Mouse (Mus musculus) 3134 (cell line): ENCODE data around the gene Crhr1.

Experiments
- DNase-seq: peaks from one replicate; pipeline ENCODE4 v3.0.0-alpha.2; 2011; ENCODE audit warnings: low spot score; ENCODE audit not compliant: insufficient read length; ENCODE audit errors: extremely low read depth

The Crhr1 gene

GRCm38 (mm10) chr11:104133442-104133983 is 858 bp downstream of the Crhr1 start:
- no peak for DNase-seq

DNA sequence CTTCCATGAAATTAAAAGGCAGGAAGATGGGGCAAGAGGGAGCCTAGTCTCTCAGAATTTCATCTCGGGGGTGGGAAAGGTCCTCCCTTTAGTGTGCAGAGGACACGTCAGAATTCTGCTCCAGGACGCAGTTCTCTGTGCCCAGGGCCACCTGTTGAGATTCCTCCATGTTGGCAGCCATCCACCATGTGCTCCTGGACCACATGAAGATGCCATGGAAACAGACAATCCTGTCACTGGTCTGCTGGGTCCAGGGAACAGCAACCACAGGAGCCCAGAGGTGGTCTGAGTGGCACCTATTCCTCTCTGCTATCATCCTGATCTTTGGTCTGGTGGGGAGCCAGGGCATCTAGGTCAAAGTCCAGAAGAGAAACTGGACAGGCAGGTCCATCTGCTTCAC is 6.3 kb downstream of the Crhr1 start:
- DNase-seq: no peak

DNA sequence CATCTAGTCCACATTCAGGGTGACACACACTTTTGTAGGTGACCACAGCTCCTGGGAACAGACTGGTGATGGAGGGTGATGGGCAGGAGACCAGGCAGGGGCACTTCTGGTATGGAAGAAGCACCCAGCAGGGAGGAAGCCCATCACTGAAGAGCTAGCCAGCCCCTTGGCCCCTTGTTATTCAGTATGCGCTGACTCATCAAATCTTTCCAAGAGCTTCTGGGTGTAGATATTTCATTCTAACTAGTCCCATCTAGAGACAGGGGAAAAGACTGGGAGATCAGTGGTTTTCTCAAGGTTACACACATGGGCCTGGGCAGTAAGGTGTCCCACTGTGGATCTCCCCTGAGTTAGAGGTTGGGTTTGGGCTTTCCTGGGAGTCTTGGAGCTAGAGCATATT is 12.3 kb downstream of the Crhr1 start:
- no peak for DNase-seq

DNA sequence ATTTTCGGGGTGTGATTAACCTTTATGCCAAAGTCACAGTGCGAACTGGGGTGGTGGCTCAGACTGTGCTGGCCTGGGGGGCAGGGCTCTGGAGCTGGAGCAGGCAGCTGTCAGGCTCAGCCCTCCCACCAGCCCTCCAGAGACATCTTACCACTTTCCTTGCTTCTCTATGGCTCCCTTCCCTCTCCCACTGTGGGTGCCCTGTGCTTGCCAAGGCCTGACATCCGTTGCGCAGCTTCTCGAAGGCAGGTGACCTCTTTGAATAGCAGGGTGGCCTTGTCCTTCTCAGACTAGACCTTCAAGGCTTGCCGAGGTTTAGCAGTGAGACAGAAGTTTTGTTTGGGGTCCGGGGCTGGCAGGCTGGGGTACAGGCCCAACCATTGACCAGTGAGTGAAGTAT is 16.1 kb downstream of the Crhr1 start:
- DNase-seq: no peak

DNA sequence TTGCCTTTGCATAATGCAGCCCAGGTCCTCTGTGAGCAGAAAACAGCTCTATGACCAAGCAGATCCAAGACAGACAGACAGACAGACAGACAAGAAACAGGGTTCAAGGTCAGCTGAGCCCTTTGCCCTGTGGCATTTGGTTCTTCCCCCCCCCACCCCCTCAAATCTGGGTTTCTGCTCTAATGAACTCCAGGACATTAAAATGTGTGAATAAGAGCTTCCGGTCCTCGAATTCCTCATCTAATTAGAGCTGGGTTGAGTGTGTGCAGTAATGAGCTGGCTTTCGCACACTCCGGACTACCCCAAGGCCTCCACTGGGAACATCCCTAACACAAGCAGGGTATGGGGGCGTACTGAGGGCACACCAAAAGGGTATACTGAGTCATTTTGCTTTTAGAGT is 18.3 kb downstream of the Crhr1 start:
- no peak for DNase-seq

GRCm38 (mm10) chr11:104154332-104154731 is 21.7 kb downstream of the Crhr1 start:
- DNase-seq: no peak

DNA sequence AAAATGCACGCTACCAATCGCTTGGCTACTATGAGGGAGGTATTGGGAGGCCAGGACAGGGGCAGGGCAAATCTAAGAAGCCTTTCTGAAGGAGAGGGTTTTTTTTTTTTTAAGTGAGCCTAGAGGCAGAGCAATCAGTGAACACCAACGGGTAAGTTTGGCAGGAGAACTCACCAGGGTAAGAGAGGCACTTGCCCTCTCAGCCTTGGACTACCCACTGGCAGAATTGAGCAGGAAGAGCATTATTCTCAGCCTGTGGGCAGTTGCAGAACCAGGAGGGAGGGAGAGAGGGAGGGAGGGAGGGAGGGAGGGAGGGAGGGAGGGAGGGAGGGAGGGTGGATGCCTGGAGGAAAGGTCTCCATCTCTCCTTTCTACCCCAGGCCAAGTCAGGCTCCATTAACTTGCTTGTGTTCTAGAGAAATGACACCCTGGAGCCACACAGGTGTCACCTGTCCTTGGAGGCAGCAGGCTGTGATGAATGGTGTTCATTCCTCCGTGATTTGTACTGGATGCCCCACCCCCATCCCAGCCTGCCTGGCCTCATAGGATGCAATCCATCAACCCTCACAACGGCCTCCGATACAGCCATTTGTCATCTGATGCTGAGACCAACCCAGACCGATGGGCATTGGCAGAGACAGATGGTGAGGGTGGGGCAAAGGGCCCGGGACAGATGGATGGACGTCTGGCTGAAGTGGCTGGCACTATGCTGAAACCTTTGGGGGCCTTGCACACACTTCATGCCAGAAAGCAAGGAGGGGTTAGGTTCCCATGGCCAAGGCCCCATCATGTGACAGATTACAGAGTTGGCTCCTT is 22.4 kb downstream of the Crhr1 start:
- DNase-seq: no peak

DNA sequence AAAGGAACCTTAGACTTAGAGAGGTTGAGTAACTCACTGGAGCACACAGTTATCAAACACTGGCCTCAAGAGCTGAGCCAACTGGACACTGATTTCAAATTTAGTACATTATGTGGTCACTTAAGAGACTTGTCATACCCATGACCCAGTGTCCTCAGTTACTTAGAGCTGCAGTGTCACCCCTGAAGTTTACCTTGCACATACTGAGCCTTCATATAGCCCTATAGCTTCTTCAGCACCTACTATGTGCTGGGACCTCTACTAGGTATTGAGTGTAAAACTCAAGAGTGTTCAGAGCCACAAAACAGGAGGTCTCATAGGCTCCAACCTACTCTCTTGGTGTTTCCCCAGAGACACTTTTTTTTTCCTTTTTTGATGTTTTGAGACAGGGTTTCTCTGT is 23.2 kb downstream of the Crhr1 start:
- DNase-seq: no peak

- no peak for DNase-seq
These were observed 23.7 kb downstream of the Crhr1 start for GRCm38 (mm10) chr11:104156391-104156790.

DNA sequence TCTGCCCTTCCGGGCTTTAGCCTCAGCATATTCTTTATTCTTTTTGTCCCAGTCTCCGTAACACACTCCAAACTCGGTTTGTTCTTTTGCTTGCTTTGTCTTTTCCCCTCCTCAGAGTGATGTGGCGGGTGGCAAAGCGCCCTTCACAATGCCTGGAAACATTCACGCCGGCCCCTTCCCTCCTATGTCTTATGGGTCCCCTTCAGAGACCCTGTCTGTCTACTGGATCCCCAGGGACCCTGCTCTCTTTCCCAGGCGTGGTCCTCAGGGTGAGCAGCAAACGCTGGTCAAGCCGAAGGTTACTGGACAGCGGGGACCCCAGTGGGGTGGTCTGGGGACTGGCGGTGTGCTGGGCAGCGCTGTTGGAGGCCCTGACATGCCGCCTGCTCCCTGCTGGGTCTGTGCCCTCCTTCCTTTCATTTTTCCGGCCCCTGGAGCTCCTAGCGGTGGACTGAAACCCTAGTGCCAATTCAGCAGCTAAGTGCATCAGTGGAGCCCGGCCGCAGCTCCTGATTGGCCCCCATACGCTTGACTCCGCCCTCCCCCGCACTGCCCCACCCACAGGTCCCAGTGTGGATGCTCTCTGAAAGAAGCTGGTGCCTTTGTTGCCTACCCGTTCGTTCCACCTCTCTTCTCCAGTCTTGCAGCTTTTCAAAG is 25.1 kb downstream of the Crhr1 start:
- DNase-seq: no peak

GRCm38 (mm10) chr11:104158260-104158907 is 25.7 kb downstream of the Crhr1 start:
- DNase-seq: no peak

- no peak for DNase-seq
These were observed 27.2 kb downstream of the Crhr1 start for GRCm38 (mm10) chr11:104159769-104160272.

GRCm38 (mm10) chr11:104161153-104161552 is 28.5 kb downstream of the Crhr1 start:
- no peak for DNase-seq

GRCm38 (mm10) chr11:104164257-104164656 is 31.6 kb downstream of the Crhr1 start:
- DNase-seq: no peak

DNA sequence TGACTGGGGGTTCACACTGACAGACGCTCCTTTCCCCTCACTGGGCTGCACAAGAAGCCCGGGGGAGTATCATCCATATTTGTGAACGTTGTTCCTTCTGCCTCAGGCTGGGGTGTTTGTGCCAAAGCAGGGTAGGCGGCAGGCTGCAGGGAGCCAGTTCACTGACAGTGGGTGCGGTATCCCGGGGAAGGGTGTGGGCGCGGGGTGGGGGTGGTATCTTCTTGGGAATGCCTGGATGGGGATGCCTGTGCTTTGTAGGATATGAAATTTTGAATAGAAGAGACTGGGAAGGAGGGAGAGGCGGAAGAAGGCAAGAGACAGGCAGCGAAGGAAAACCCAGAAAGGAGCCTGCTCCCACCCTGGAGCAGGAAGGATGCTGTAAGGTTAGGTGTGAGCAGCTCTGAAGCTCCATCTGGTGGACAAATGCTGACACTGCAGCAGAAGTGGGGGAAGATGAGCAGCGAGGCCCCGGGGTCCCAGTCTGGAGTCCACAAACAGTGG is 38.7 kb downstream of the Crhr1 start:
- DNase-seq: peak; percentile 25

DNA sequence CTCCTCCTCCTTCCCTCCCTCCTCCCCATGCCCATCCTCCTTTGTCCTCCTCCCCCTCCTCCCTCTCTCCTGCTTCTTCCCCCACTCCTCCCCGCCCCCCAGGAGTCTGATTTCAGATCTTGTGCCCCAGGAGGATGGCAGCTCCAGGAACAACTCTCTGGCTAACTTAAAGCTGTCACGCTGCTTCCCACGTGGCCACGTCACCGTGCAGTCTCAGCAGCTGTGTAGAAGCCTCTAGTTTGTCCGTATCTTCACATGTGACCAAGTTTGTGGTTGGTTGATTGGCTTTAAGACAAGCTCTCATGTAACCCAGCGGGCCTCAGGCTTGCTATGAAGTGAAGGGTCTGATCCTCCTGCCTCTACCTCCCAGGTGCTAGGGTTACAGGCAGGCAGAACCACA is 46.2 kb downstream of the Crhr1 start:
- no peak for DNase-seq

GRCm38 (mm10) chr11:104179804-104180203 is 47.1 kb downstream of the Crhr1 start:
- DNase-seq: no peak

- no peak for DNase-seq
These were observed 49.5 kb downstream of the Crhr1 start for GRCm38 (mm10) chr11:104182141-104182540.

- DNase-seq: peak; percentile 24
These were observed 53.6 kb downstream of the Crhr1 start, which contains the start of gene Sppl2c for GRCm38 (mm10) chr11:104186135-104186836. TSS of gene Sppl2c (plus strand) at chr11:104186327.

DNA sequence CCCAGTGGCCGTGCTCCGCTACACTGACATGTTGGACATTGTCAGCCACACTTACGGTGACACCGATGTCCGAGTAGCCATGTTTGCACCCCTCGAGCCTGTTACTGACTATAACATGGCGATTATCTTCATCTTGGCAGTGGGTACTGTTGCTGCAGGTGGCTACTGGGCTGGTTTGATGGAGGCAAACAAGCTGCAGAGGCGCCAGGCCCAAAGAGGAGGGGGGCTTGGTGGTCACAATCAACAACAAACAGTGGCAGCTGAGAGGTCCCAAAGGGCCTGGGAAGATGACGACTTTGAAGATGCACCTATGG is 54.1 kb downstream of the Crhr1 start:
- DNase-seq: no peak

GRCm38 (mm10) chr11:104187766-104188165 is 55.1 kb downstream of the Crhr1 start:
- DNase-seq: no peak
